Mouse (Mus musculus): ENCODE results near the gene Vim.

DNA sequence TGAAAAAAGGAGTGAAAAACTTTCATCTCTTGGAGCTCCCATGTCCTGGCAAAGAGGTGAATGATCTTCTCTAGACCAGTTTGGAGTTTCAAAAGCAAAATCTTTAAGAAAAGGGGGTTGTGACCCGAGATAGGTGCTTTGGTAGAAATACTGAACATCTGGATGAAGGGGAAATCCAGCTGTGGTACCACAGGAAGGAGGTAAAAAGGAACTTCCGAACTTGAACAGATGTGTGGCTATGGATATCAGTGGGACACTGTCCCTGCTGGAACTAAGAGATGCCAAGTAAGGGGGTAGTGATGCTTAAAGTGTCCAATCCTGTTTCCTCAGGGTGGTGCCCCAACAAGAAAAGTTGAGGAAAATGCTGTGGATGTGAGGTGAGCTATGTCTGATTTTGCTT, 3.6 kb upstream of the Vim start:
- TF ChIP-seq CTCF (IDR thresholded peaks at IDR 0.05; ENCODE audit: control insufficient read depth, insufficient read depth, insufficient replicate concordance, low read depth, low read length): no peak
- TF ChIP-seq POLR2A (IDR thresholded peaks at IDR 0.05; ENCODE audit: control insufficient read depth, low read depth, low read length): no peak

All from testis, adult 2 months (tissue).